Mouse (Mus musculus) limb, embryonic 14.5 days (tissue): Measurements from ENCODE around the gene Tmco5. TPM values are rescaled to one million over a fixed set of nuclear protein-coding genes. Genes with fewer than 3 reads are reported as not detected.

Source experiments
- ATAC-seq: fragments of 200-750 bp; cut with Nextera tagmentation; 2 replicates; pipeline ENCODE4 v1.8.0; 2017; ENCODE audit warnings: low read depth, moderate number of reproducible peaks, moderate TSS enrichment; ENCODE audit not compliant: low FRiP score
- DNase-seq: peaks from one replicate; pipeline ENCODE4 v3.0.0-alpha.2; 2015; ENCODE audit warnings: low spot score
- H3K27ac ChIP-seq: fragments of 300-500 bp; sonication (generic); replicated peaks from 2 replicates; pipeline ENCODE4 v1.5.1; 2014; ENCODE audit warnings: low read depth, mild to moderate bottlenecking, low read length, moderate library complexity, mixed read lengths
- H3K27me3 ChIP-seq: fragments of 300-500 bp; sonication (generic); 2 replicates; pipeline ENCODE4 v1.6.1; 2014; ENCODE audit warnings: low read length, mixed read lengths; ENCODE audit not compliant: control insufficient read depth, insufficient read depth
- H3K36me3 ChIP-seq: fragments of 300-500 bp; sonication (generic); 2 replicates; pipeline ENCODE4 v1.6.1; 2014; ENCODE audit warnings: mild to moderate bottlenecking, low read length, moderate library complexity, mixed read lengths; ENCODE audit not compliant: control insufficient read depth, insufficient read depth
- H3K4me1 ChIP-seq: fragments of 300-500 bp; sonication (generic); 2 replicates; pipeline ENCODE4 v1.6.1; 2014; ENCODE audit warnings: antibody characterized with exemption, low read length, mixed read lengths; ENCODE audit not compliant: control insufficient read depth, insufficient read depth
- H3K4me2 ChIP-seq: fragments of 300-500 bp; sonication (generic); replicated peaks from 2 replicates; pipeline ENCODE4 v1.6.1; 2014; ENCODE audit warnings: low read depth, mild to moderate bottlenecking, low read length, moderate library complexity; ENCODE audit not compliant: severe bottlenecking
- H3K4me3 ChIP-seq: fragments of 300-500 bp; sonication (generic); replicated peaks from 2 replicates; pipeline ENCODE4 v1.5.1; 2014; ENCODE audit warnings: low read length
- H3K9ac ChIP-seq: fragments of 300-500 bp; sonication (generic); 2 replicates; pipeline ENCODE4 v1.6.1; 2014; ENCODE audit warnings: mild to moderate bottlenecking, low read depth, low read length, moderate library complexity; ENCODE audit not compliant: severe bottlenecking
- H3K9me3 ChIP-seq: fragments of 300-500 bp; sonication (generic); 2 replicates; pipeline ENCODE4 v1.6.1; 2016; ENCODE audit warnings: low read length; ENCODE audit not compliant: control insufficient read depth
- POLR2A ChIP-seq: fragments of 200-500 bp; IDR thresholded peaks from 2 replicates; pipeline ENCODE4 v1.8.0; 2012; ENCODE audit warnings: inconsistent platforms, mild to moderate bottlenecking, moderate library complexity, borderline replicate concordance; ENCODE audit not compliant: insufficient read depth, insufficient read length; ENCODE audit errors: extremely low read depth
- WGBS: fragments of 180-500 bp; shearing (Covaris S2); extraction: QIAGEN DNeasy Blood & Tissue Kit; methylation state at CpG from one replicate; pipeline ENCODE4 v1.1.7; 2014; 5-methylcytosine and 5-hydroxymethylcytosine counted together
- polyA plus RNA-seq, 2 experiments: library from polyadenylated mRNA; depleted of rRNA in 1 of 2; stranded (reverse) in 1 of 2; unstranded in 1 of 2; fragments of >200 nt; fragmentation: Nextera tagmentation in 1 of 2; extraction: Ambion mirVana in 1 of 2; gene quantifications; 2 replicates each; pipeline versions ENCODE4 v1.2.1 to v1.2.3; 2012 to 2014

The Tmco5 gene
- polyA plus RNA-seq, 2 experiments: not detected

GRCm38 (mm10) chr2:116912334-116913070 is 34.0 kb downstream of the Tmco5 start:
- no peak for ATAC-seq
- WGBS: 85% methylated on average over 7 of the region's 7 CpGs

GRCm38 (mm10) chr2:116913677-116914405 is 35.4 kb downstream of the Tmco5 start:
- ATAC-seq (no peak), DNase-seq (no peak)
- Histone ChIP-seq H3K4me2 (no peak overlapping the region), H3K9me3 (no peaks in the 10 kb centered on the region), H3K27me3 (no peaks in the 10 kb centered on the region), H3K9ac (no peak overlapping the region), H3K4me3 (no peak overlapping the region), H3K36me3 (no peaks in the 10 kb centered on the region), H3K27ac (no peak overlapping the region), H3K4me1 (no peaks in the 10 kb centered on the region)
- TF ChIP-seq POLR2A: no peak
- WGBS: 88% methylated on average over 20 of the region's 20 CpGs

More at GRCm38 (mm10) chr2:116912334-116913070, 34.0 kb downstream of the Tmco5 start:
- TF ChIP-seq POLR2A: no peak
- Histone ChIP-seq H3K4me3 (no peak overlapping the region), H3K27me3 (no peaks in the 10 kb centered on the region), H3K9ac (no peak overlapping the region), H3K4me1 (no peaks in the 10 kb centered on the region), H3K4me2 (no peak overlapping the region), H3K9me3 (no peaks in the 10 kb centered on the region), H3K27ac (no peak overlapping the region), H3K36me3 (no peaks in the 10 kb centered on the region)
- DNase-seq: no peak

GRCm38 (mm10) chr2:116914636-116915035 is 36.1 kb downstream of the Tmco5 start:
- H3K36me3 ChIP-seq: no peaks in the 10 kb centered on the region
- H3K4me1 ChIP-seq: no peaks in the 10 kb centered on the region
- no peak overlapping the region for H3K4me2 ChIP-seq
- no peak overlapping the region for H3K27ac ChIP-seq
- no peak for TF ChIP-seq POLR2A
- H3K9me3 ChIP-seq: no peaks in the 10 kb centered on the region
- no peak for DNase-seq
- no peak overlapping the region for H3K9ac ChIP-seq
- H3K4me3 ChIP-seq: no peak overlapping the region
- H3K27me3 ChIP-seq: no peaks in the 10 kb centered on the region
- 77% methylated on average over 4 of the region's 4 CpGs for WGBS
- ATAC-seq: no peak

GRCm38 (mm10) chr2:116918598-116918997 is 40.1 kb downstream of the Tmco5 start:
- WGBS: 68% methylated on average over 3 of the region's 3 CpGs

GRCm38 (mm10) chr2:116922580-116923500 is 44.3 kb downstream of the Tmco5 start:
- TF ChIP-seq POLR2A: no peak
- H3K36me3 ChIP-seq: no peaks in the 10 kb centered on the region
- no peak for DNase-seq
- H3K27me3 ChIP-seq: no peaks in the 10 kb centered on the region
- no peak overlapping the region for H3K9ac ChIP-seq
- H3K4me3 ChIP-seq: no peak overlapping the region
- 0 out of 2 replicates have a peak, but pooled peaks cover 5% of the 10 kb centered on the region for H3K4me1 ChIP-seq
- no peak for ATAC-seq
- WGBS: 78% methylated on average over 9 of the region's 9 CpGs
- H3K9me3 ChIP-seq: no peaks in the 10 kb centered on the region
- no peak overlapping the region for H3K27ac ChIP-seq
- H3K4me2 ChIP-seq: no peak overlapping the region

More at GRCm38 (mm10) chr2:116918598-116918997, 40.1 kb downstream of the Tmco5 start:
- ATAC-seq (no peak), DNase-seq (no peak)
- no peaks in the 10 kb centered on the region for H3K36me3 ChIP-seq
- no peak overlapping the region for H3K4me3 ChIP-seq
- H3K9ac ChIP-seq: no peak overlapping the region
- no peak overlapping the region for H3K27ac ChIP-seq
- no peaks in the 10 kb centered on the region for H3K4me1 ChIP-seq
- no peak overlapping the region for H3K4me2 ChIP-seq
- no peaks in the 10 kb centered on the region for H3K9me3 ChIP-seq
- no peaks in the 10 kb centered on the region for H3K27me3 ChIP-seq
- no peak for TF ChIP-seq POLR2A
